Mouse (Mus musculus): ENCODE data around the gene Rack1. TPM values are rescaled to one million over a fixed set of nuclear protein-coding genes. Genes with fewer than 3 reads are reported as not detected.
"Not testable (repeated sequence)": the region's sequence is repeated elsewhere in the genome, so short reads cannot be mapped to it uniquely, and the experiment has no call there.

Rack1 gene
- total RNA-seq, 2 experiments from 2014 or later: 397 to 416 TPM

DNA sequence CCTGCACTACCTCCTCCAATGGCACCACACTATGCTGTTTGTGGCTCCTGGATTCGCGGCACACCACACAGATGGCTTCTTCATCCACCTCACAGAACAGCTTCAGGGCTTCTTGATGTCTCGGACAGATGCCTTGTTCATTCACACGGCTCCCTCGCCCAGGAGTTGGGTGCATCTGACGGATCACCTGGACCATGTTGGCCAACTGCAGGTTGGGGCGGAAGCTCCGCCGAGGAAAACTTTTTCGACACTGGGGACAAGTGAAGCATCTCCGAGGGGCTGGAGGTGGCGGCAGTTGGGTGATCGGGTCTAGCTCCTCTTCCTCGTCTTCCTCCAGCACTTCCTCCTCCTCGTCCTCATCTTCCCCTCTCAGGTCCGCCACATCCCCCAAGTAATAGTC is 15.7 kb downstream of the Rack1 start:
- DNase-seq (ENCODE audit: low spot score): no peak
- intact Hi-C loops (cut with DNase I): loop anchor here (2.0 kb wide), 1 partner anchor 15 kb away; the partner anchor contains the start of gene Rack1

DNA sequence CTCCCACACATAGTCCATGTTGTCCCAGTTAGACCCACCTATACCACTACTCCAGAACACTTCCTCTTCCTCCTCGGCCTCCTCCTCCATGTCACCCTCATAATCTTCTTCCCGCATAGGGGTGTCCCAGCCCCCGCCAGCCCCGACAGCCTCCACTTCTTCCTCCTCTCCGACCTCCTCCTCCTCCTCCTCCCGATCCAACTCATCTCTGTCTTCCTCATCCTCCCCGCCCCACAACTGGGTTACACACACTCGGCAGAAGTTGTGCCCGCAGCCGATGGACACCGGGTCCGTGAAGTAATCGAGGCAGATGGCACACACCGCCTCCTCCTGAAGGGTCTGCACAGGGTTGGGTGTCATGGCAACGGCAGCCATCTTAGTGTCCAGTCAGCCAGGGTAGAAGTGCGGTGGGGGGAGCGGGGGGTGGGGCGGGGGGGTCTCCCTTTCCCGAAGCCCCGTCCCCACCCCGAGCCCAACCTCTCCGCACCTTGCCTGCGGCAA is 16.2 kb downstream of the Rack1 start:
- no peak for DNase-seq (ENCODE audit: low spot score)
- intact Hi-C loops (cut with DNase I): loop anchor here (2.0 kb wide), 1 partner anchor 16 kb away; the partner anchor contains the start of gene Rack1

DNA sequence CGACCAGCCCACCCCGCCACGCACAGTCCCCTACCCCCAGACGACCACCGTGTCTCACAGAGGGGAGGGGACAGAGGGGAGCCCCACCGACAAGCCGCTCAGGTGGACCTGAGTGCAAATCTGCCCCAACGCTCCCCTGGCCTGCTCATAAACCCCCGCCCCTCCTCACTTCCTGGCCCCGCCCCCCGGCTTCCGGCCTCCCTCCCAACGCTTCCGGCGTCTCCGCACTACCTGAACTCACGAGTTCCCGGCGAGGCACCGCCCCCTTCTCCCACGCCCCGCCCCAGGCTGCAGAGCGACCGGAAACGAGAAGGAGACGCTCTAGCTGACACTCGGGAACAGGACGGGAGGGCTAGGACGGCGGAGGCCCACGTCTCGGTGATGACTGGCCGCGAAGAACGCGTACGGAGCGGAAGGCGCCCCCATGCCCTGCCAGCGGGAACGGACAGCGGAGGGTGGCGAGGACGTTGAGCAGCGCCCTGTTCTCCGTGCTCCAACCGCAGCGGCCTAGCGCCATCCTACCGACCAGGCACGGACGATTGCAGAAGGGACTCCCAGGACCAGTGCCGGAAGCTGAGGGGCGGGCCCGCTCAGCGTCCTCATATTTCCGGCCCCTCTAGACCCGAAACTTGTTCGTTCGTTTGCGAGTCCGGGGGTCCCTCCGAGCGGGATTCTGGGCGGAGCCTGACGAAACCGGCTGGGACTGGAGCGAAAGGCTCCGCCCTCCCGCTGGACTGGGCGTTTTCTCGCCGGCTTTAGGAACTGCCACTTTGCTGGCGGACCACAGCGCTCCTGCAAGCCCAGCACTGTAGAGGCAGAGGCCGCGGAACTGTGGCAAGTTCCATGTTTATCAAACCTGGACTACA is 16.9 kb downstream of the Rack1 start, which contains the start of gene Trim41:
TSS of gene Trim41 (minus strand) at position 554 of the 866 bp plus-strand sequence.
- DNase-seq (ENCODE audit: low spot score): peak; percentile 99
- intact Hi-C loops (cut with DNase I): loop anchor here (2.0 kb wide), 1 partner anchor 16 kb away; the partner anchor contains the start of gene Rack1

DNA sequence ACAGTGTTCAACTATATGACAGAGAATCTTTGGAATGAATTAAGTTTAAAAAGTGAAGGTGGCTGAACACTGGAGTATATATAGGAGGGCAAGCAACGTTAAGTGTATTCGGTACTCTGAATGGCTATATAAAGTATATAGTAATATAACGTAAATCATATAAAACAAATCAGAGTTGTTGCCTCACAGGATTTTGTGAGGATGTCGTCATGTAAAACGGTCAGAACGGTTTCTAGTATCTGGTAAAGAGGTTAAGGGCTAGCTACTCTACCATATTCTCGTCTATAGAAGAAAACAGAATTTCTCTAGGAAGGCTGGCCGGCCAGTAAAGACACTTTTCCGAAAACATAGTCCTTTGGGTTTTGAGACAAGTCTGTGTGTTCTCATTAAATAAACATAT is 17.7 kb downstream of the Rack1 start:
- DNase-seq (ENCODE audit: low spot score): no peak
- intact Hi-C loops (cut with DNase I): loop anchor here (1.0 to 2.0 kb wide), 3 partner anchors 17 to 39 kb away; partner anchors contain the start of gene Rack1

DNA sequence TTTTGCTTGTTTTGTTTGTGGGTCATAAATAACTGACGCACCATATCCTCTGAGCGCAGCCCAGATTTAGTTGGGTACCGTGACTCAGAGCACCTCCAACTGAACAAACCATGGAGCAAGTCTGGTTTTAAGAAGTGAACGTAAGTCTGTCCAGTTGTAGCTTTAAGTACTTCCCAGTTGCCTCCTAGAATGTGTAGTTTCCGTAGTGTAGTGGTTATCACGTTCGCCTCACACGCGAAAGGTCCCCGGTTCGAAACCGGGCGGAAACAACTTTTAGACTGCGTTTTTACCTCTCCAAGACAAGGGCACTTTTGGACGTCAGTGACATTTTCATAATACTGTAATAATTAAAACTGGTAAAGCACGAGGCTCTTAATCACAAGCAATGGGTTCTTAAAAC is 18.2 kb downstream of the Rack1 start:
- DNase-seq (ENCODE audit: low spot score): peak; percentile 59
- intact Hi-C loops (cut with DNase I): loop anchor here (1.0 to 2.0 kb wide), 2 partner anchors 16 to 38 kb away; no protein-coding TSS in a partner anchor

DNA sequence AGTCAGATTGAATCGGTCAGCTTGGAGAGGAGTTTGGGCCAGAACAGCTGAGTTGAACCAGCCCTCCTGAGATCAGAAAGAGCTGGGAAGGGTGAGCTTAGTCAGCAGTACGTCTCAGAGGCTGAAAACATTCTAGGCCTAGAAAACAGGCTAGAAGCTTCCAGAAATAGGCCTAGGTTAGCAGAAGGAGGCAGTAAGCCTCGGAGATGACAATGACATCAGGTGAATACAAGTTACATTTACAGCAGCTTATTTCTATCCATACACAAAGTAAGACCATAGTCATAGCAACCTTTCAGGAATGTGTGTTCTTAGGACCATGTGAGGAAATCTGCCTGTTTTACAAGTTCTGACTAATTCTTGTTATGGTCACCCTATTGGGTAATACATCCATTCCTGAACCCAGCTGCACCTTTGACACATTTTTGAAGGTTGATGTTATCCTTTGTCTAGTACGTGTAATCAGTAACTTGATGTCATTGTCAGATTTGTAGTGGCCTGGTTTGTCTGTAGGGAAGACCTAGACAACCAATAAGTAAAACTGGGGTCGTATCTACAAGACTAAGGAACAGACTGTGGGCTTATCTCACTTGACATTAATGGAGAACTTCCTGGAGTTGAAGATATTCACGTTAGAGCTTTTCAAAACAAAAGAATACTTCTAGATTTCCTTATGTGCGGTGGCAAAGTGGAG is 19.6 kb downstream of the Rack1 start:
- intact Hi-C loops (cut with DNase I): loop anchor here (2.0 kb wide), 1 partner anchor 15 kb away; no protein-coding TSS in a partner anchor
- DNase-seq (ENCODE audit: low spot score): no peak

DNA sequence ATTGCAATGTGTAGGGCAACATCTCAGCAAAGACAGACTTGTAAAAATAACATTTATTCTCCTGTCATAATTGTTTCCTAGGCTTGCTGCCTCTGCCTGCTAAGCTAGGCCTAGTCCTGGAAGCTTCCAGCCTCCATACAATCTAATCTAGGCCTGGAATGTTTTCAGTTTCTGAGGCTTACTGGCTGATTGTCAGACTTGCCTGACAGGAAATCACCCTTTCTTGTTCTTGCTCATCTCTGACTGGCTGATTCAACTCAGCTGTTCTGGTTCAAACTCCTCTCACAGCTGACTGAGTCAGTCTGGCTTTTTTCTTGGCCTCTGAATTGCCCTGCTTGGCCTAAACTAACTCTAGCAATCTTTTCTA is 20.2 kb downstream of the Rack1 start:
- intact Hi-C loops (cut with DNase I): no loop called here
- DNase-seq (ENCODE audit: low spot score): no peak

DNA sequence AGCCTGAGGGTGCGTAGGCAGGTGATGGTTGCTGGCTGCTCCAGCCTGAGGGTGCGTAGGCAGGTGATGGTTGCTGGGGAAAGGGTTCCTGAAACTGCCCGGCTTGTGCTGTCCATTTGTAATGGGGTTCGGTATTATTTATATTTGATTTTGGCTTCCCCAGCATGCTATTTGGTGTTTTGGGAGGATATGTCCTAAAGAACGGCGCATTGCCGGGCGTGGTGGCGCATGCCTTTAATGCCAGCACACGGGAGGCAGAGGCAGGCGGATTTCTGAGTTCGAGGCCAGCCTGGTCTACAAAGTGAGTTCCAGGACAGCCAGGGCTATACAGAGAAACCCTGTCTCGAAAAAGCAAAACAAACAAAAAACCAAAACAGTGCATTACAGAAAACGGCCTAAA is 21.2 kb downstream of the Rack1 start:
- DNase-seq (ENCODE audit: low spot score); intact Hi-C loops (cut with DNase I): not testable (repeated sequence)

DNA sequence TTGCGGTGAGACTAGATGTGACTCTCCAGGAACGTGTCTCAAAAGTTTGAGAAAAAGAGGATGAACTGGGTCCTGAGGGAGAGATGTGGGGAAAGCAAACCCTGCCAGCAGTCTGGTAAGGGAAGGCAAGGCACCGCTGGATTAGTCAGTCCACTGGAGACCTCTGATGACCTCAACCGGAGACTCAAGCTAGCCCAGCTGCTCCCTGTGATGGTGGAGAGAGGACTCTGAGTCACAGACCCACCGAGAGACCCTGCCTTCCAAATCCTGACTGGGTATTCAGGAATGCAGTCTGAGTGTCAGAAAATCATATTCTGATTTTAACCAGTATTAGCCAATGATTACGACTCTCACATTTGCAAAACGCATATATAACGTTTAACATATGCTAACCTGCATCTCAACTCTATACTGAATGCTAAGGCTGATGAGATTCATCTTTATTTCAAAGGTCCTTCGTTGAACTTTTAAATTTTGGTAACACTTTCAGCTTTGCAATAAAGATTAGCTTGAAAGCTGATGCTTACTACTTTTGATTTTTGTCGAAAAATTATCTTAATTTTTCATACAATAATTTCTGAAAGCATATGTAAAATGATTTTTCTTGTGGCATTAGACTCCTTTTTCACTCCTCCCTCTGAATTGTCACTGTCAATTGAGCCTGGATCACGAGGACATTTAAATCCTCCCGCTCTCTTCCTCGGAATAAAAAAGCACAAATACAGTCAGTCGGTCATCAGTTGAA is 22.8 kb downstream of the Rack1 start:
- DNase-seq (ENCODE audit: low spot score): no peak
- intact Hi-C loops (cut with DNase I): loop anchor here (1.0 kb wide), 1 partner anchor 33 kb away; no protein-coding TSS in a partner anchor

DNA sequence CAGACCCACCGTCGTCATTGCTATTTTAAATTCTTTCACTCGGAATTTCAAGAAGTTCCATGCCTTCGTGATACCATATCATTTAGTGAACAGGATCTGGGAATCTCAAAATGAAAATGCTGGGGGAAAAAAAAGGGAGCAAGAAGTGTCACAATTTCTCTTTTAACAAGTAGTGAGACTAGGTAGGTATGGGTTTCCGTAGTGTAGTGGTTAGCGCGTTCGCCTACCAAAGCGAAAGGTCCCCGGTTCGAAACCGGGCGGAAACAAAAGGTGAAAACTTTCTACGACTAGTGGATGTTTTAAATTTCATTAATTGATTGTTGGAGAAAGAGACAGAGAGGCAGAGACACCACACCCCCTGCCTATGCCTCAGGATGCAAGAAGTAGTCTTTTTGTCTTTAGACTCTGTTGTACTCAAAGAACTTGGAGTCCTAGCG is 23.4 kb downstream of the Rack1 start:
- intact Hi-C loops (cut with DNase I): loop anchor here (1.0 kb wide), 1 partner anchor 33 kb away; no protein-coding TSS in a partner anchor
- DNase-seq (ENCODE audit: low spot score): no peak

DNA sequence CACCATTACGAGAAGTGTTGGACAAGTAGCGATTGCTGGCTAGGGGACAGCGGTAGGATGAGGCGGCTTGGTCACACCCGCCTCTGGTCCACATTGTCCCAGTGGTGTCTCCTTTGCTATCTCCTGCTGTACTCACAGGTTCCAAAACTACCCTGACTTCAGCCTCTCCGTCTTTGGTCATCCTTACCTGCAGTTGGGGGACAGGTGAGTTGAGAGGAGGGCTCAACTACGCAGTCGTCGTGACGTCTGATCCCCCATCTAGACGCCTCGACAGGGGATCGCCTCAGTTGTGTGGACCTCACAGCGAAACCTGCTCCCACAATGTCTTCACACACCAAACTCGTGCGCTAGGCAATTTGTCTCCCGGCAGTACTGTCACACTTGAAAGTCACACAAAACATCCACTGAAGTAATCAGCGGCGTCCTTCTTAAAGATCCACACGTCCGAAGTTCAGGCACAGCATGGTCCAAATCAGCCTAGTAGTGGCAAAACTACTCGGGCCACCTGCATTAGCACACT is 24.2 kb downstream of the Rack1 start:
- intact Hi-C loops (cut with DNase I): loop anchor here (1.0 kb wide), 1 partner anchor 8 kb away; no protein-coding TSS in a partner anchor
- no peak for DNase-seq (ENCODE audit: low spot score)

DNA sequence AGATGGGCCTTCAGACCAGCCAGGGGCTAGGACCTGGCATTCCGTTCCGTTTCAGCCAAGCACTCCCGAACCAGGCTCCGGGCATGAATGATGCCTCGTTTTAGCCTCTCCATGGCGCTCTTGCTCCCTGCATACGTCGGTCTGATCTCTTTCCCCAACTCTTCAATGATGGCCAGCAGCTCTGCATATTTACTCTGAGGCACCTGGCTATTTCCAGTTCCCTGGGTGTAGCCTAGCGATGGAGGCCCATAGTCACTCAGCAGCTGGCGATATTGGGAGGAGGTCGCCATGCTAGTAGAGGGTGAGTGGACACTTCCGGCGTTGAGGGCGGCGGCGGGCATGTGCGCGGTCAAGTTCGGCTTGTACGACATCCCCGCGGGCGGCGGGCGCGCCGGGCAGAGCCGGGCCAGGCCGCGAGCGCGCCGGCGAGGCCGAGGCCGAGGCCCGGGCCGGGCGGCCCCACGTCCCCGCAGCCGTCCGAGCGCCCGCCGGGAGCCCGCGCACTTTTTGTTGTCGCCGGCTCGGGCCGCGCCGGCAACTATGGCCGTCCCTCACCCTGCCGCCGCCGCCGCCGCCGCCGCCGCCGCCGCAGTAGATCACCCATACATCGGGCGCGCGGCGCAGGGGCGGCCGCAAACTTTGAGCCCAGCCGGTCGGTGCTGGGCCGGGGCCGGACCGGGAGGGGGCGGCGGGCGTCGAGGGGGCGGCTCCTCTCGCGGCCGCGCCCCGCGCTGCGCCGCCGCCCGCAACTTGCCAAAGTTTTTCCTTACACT is 26.0 kb downstream of the Rack1 start, which contains the start of the genes Trim7 and Gm12184:
TSS of gene Trim7 (plus strand) at position 162 of the 773 bp plus-strand sequence.
TSS of gene Gm12184 (minus strand) at position 677 of the 773 bp plus-strand sequence.
- DNase-seq (ENCODE audit: low spot score); intact Hi-C loops (cut with DNase I): not testable (repeated sequence)

DNA sequence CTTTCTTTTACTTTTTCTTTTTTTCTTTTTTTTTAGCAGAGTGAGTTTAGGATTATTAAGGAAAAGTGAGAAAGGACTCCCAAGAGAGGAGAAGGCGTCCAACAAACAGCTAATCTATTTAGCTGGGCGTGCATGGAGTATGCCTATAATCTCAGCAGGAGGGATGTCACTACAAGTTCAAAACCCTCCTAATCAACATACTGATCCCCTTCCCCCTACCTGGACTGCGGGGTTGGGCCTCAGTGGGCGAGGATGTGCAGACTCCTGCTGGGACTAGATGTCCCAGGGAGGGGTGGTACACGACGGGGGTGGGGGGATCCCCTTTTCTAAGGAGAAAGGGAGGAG is 26.6 kb downstream of the Rack1 start:
- intact Hi-C loops (cut with DNase I): no loop called here
- DNase-seq (ENCODE audit: low spot score): no peak

DNA sequence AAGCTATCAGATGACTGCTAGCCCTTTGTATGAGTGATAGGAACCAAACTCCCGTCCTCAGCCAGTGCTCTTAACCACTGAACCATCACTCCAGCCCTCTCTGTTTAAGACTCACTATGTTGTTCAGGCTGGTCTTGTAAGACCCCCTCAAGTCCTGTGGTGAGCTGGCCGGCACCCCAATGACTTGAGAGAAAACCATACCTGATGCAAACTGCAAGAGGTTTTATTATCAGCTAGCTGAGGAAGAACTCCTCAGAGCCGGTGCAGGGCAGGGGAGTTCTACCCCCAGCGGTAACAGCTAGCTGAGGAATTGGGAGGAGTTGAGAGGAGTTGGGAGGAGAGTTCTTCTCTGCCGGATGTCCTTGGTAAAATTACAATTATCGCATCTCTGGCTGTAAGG is 27.8 kb downstream of the Rack1 start:
- intact Hi-C loops (cut with DNase I): no loop called here
- DNase-seq (ENCODE audit: low spot score): no peak

DNA sequence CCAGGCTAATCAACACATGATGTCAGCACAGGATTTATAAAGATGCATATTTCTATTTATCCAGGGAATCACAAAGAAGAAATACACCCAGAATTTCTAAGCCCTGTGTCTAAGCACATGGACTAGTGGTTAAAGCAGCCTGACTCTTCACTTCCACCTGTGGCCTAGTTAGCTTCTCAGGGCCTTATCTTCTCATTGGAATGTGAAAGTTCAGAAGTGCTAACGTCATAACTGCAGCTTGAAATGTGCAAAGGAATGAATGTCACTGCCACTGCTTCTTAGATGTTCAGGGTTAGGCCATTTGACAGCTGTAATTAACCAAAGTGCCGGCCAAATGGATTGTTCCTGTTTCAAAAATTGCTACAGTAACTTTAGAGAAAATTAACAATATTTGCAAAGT is 30.1 kb downstream of the Rack1 start:
- intact Hi-C loops (cut with DNase I): no loop called here
- no peak for DNase-seq (ENCODE audit: low spot score)

DNA sequence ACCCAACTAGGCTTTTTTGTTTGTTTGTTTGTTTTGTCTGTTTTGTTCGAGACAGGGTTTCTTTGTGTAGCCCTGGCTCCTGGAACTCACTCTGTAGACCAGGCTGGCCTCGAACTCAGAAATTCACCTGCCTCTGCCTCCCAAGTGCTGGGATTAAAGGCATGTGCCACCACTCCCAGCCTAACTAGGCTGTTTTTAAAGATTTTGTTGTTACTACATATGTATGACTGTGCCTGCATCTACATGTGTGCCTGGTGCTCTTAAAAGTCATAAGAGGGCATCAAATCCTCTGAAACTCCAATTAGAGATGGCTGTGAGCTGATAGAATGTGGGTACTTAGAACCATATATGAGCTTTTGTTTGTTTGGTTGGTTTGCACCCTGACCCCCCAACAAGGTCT is 31.1 kb downstream of the Rack1 start:
- no peak for DNase-seq (ENCODE audit: low spot score)
- intact Hi-C loops (cut with DNase I): no loop called here

DNA sequence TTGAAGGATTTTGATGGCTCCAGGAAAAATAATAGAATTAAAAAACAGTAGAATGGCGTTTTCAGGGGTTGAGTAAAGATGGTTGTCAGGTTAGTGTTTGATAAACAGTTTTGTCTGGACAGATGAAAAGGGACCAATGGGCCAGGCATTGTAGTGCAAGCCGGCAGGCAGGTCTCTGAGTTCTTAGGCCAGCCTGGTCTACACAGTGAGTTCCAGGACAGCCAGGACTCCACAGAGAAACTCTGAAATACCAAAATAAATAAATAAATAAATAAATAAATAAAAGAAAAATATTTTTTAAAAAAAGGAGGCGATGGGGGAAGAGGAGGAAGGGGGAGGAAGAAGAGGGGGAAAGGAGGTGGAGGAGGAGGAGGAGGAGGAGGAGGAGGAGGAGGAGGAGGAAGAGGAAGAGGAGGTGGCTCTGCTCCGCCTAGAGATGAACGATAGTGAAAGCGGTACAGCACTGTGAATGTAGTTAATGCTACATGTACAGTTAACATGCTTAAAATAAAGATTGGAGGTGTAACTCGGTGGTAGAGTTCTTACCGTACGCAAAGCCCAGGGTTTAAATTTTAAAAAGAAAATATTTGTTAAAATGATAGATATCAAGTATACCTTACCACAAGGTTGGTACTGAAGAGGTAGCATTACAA is 33.1 kb downstream of the Rack1 start:
- DNase-seq (ENCODE audit: low spot score): no peak
- intact Hi-C loops (cut with DNase I): no loop called here

Measured in heart, postnatal 25 days (tissue).